Mouse (Mus musculus) cerebellum, adult 9-11 months (tissue): ENCODE measurements around the gene Csnk2a2.
A peak's percentile ranks its signal among the peaks of the same experiment; 100 is the strongest.

Experiments used
- DNase-seq: peaks from one replicate; pipeline ENCODE4 v3.0.0; 2022

The Csnk2a2 gene

DNA sequence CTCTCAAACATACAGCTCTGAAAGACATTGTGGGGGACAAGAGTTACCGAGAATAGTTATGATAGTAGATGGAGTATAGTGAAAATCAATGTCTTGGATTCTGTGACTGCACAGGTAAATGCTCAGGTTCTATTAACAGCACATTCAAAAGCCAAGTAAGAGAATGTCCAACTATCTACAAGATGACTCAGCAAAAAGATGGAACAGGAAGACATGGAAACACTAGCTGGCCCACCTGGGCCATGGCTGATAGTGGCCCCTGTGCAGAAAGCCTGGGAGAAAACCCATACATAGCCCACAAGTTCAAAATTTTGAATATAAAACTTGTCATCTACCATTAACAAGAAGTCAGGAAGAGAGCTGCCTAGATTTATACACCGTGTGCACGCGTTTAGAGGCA, 19.8 kb downstream of the Csnk2a2 start:
- DNase-seq = no peak

DNA sequence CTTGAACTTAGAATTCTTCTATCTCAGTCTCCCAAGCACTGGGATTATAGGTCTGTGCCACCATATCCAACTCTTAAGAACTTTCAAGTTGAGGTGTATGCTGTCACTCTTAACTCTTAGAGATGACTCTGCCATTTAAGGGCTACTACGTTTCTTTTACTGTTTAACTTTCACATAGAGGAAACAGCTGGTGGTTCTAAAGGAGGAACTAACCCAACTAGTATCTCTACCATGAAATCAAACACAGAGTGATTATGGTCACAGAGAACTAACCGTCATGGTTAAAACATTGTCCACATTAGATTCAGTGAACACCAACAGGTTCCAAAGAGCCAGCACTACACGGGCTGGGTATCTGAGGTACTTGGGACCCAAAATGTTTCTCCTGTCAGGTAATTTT, 20.8 kb downstream of the Csnk2a2 start:
- no peak for DNase-seq

DNA sequence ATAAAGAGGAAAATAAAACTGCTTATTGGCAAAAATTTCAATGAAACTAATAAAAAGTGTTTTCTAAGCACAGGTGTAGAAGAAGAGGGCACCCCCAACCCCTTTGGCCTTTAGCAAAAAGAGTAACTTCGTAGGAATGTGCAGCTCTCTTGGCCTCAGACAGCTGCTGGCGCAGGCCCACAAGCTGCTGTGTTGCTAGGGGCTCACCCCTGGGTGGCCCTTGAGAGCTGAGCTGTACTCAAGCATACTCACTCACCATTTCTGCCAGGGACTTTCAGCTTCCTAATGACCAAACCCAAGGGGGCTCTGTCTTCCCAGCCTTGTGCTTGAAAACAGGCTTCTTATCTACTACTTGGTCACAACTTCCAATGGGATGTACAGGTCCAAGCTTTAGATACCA, 23.3 kb downstream of the Csnk2a2 start:
- no peak for DNase-seq

DNA sequence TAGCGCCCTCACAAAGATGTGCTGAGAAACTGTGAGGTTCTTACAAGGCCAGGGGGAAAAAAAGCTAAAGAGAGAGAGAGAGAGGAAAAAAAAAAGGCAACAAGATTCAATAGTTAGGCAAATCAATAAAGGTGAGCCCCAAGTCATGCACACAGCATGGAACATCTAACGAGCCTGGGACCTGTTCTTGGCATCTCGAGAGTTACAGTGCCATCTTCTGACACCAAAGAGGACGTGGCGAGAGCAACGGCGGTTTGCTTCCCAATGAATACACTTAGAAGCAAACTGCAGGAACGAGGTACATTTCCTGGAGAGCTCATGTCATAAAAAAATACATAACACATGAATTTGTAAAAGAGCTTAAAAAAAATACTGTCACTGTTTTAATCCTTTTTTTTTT, 37.3 kb downstream of the Csnk2a2 start:
- no peak for DNase-seq

DNA sequence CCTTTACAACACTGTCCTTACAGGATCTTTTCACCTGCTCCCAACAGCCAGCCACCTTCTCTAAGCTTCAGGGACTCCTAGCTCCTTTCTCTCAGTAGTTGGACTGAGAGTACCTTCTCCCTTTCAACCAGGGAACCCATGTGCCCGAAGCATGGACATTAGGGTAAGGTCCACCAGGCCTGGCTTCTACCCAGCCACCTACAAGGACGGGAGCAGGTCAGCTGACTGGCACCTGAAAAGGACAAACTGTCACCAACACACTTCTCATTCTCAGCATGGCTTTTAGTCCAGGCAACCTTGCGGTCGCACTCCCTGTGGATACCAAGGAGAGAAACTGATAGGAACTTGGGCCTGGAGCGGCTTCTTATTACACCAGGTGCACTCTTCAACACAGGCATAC, 39.6 kb downstream of the Csnk2a2 start:
- no peak for DNase-seq

DNA sequence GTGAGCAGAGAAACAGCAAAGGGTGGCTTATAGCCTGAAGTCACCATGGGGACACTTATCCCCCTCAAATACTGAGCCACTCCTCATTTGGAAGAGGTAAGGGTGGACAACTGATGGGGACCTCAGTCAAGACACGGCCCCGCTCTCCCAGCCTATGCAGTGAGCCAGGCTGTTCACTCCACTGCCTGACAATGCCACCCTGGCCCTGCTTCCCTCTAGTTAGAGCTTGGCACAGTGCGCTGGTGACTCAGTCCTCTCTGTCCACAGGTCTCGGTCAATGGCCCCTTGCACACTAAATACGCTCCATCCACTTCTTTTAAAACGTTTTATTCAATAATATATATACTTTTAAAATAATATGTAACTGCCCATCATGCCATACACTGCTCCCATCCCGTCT, 42.2 kb downstream of the Csnk2a2 start:
- no peak for DNase-seq

DNA sequence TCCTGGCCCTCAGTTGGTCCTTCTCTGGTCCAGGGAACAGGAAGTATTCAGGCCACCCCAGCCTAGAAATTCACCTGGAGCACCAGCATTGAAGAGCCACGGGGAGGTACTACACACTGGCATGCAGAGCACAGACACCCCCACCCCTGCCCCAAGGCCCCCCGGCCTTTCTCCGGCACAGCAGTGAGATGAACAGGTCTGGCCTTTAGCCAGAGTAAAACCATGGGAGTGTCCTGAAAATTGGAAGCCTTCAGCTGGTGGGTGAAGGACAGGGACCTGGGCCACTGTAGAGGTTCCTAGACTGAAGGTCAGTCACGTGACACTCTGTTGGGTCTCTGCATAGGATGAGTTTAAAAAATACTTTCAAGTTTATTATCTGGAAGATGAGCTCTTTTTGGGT, 44.8 kb downstream of the Csnk2a2 start:
- no peak for DNase-seq

DNA sequence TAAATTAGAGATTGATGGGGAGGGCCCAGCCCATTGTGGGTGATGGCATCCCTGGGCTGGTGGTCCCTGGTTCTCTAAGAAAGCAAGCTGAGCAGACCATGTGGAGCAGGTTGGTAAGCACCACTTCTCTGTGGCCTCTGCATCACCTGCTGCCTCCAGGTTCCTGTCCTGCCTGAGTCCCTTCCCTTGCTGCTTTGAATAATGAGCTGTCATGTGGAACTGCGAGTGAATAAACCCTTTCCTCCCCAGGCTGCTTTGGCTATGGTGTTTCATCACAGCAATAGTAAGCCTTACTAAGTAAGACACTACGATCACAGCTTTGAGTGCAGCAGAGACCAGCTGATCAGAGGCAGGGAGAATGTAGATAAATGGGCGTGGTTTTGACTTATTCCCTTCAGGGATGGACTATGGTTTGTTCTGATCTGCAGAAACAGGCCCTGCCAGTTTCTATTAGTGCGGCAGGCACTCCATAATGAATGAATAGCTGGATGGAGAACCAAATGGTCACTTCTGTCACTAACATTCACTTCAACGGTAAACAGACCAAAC, 48.3 kb downstream of the Csnk2a2 start:
- DNase-seq = no peak

DNA sequence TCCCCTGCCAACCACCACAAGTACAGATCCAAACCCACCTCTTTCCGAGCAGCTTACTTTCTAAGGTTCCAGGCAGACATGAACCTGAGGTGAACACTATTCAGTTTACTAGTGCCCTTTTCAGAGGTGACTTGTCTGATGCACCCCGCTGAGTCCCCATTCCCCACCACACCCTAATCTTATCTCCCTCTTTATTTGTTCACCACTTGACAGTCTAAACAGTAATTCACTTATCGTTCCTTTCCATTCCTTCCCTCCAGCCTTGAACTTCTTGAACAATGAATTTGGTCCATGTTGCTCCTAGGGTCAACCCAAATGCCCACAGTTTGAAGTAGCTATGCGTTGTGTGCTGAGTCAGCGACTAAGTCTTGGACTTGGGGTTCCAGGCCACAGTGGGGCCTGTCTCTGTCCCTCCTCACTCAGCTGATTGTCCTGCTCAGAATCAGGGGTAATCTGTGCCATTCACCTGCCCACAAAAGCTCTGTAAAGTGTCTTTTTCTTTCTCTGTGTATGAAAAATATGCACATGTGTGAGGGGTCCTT, 49.6 kb downstream of the Csnk2a2 start:
- no peak for DNase-seq

DNA sequence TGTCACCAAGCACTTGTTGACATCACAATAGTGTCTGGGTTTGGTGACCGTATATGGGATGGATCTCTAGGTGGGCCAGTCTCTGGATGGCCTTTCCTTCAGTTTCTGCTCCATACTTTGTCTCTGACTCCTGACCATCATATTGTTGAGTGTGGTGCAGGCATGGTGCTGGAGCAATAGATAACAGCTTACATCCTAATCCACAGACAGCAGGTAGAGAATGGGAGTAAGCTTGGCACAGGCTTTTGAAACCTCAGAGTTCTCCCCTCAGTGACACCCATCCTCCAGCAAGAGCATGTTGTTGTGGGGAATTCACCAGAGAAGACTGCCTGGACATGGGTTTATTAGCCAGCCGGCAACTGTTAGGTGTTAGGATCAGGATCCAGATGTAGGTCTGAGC, 50.4 kb downstream of the Csnk2a2 start:
- DNase-seq = no peak

DNA sequence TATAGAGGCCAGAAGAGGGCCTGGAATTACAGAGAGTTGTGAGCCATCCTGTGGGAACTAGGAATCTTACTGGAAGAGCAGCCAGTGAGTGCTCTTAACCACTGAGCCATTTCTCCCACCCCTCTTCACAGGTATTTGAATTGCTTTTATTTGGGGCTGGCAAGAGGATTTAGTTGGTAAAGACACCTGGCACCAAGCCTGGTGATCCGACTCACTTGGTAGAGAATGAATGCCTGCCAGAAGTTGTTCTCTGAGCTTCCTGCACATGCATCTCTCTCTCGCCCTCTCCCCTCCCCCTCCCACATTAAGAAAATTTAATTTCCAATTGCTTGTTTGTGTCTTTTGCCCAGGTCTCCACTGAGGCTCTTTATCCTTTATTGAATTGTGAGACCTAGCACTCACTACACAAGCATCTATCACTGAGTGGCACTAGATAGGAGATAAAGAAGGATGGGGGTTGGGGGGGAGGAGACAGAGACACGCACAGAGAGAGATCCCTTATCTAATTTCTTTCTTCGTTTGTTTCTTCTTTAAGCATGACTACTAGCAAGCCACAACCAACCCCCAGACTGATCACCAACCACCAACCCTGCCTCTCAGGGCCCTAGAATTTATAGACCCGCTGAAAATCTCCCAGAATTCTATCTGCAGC, 52.4 kb downstream of the Csnk2a2 start:
- DNase-seq = no peak

DNA sequence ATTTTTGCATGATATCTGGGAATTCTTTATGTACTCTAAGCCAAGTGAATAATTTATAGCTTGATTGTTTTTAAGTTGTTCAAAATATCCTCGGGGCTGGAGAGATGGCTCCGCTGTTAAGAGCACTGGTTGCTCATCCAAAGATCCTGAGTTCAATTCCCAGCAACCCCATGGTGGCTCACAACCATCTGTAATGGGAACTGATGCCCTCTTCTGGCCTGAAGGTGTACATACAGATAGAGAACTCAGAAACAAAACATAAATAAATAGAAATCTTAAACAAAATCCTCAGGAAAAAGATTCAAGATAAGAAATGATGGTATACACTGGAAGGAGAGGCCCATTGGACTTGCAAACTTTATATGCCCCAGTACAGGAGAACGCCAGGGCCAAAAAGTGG, 53.9 kb downstream of the Csnk2a2 start:
- no peak for DNase-seq

DNA sequence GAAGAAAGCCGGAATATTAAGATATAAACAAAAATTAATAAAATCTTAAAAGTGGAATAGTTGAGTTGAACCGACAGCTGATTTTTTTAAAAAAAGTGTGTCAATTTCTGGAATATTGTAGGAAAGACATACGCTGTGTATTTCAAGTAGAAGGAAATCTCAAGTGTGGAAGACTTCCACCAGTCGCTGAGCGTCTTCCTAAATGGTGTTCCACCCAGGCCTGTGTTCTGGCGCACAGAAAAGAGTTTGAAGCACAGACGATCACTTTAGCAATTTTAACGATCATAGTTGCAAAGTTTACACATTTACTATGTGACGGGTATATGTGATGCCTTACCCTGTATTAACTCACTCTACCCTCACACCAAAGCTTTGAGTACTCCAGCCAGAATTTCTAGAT, 54.4 kb downstream of the Csnk2a2 start:
- DNase-seq = peak; percentile 37

DNA sequence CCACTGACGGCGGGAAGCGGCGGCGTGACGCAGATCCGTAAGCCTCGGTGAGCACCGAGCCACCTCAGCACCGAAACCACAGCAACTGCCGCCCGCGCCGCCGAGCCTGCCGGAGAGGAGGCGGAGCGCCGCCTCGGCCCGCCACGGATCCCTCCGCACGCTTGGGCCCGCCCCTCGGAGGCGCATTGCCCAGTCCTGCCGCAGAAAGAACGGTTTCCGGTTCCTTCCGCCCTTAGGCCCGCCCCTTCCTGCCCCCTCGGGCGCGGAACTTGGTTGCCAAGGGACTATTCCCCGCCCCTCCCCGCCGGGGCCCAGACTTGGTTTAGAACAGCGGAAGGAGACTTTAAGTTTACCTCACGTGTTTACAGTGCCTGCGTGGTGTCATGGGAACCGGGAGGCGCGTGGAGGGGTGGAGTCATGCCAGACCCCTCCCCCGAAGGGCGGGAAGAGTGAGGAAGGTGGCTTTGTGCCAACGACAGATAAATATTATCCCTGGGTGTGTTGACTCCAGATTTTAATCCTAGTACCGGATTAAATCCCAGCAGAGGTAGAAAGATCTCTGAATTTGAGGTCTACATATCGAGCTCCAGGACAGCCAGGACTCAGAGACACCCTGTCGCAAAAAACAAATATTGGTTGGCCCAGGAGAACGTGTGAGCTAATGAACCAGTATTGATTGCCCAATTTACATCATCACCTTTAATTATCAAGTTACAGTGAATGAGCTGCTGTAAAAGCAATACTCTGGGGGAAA, 55.0 kb downstream of the Csnk2a2 start, which contains the start of gene Cfap20:
Gene Cfap20, minus strand, starts transcription at position 184 of the 754 bp plus-strand sequence.
- DNase-seq = peak; percentile 99

DNA sequence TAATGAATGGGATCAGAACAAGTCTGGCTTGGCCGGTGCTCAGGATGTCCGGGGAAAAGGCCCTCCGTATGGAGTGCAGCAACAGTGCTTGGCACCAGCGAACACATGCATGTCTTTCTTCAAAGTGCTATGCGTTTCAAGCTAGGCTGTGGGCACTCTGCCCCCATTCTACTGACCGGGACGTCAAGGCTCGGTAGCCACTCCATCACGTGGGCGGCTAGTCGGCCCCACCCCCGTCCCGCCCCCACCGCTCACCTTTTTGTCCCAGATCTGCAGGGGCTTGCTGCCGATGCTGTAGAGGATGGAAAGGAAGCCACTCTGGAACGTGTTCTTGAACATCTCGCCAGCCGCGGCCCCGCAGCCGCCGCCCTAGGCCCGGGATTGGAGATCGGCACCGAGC, 55.6 kb downstream of the Csnk2a2 start:
- no peak for DNase-seq

DNA sequence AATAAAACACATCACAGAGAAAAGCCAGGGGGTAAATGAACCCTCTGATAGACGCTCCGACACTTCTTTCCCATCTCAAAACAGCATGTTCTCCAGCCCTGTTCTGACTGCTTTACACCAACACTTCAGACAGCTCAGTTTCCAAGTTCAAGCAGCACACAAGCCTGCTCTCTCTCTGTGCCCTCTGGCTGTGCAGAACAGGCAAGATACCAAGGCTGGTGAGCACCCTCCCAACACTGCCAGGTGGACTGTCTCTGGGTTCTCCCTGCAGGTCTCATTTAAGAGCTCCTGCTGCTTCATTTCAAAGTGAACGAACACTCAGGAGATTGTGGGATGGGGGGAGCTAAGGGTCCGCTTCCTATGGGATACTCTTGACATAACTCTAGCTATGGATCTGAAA, 56.7 kb downstream of the Csnk2a2 start:
- peak; percentile 35 for DNase-seq

DNA sequence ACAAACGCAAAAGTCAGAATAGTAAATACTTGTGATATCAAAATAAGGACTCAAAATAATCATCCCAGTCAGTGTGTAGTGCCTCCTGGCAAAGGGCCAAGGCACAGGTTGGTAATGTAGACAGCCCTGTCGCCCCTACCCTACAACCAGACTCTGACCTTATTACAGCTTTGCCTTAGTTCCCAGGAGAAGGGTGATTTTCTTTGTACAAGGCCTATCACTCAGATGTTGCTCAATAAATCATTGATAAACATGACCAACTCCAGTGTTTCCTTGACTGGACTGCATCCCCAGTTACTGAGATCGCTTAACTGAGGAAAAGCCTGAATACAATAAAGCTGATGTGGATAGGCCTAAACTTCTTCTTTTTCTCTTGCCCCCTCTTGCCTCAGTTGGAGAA, 57.4 kb downstream of the Csnk2a2 start:
- peak; percentile 27 for DNase-seq

DNA sequence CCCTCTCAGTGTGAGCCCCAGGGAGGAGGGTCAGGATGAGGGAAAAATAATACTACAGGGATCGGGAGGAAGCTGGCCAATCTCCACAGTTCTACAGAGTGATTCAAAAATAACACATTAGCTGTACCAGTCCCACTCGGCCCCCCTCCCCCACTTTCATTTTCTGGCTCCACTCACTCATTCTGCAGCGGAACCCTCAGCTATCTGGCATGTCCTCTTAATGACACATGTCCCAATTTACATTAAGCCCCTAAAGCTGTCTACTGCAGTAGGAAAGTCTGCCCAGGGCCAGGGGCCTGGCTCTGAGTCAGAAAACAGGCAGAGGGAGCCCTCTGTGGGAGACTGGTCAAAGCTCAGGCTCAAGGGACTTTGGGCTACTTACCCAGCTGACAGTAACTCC, 59.9 kb downstream of the Csnk2a2 start:
- DNase-seq = peak; percentile 32

DNA sequence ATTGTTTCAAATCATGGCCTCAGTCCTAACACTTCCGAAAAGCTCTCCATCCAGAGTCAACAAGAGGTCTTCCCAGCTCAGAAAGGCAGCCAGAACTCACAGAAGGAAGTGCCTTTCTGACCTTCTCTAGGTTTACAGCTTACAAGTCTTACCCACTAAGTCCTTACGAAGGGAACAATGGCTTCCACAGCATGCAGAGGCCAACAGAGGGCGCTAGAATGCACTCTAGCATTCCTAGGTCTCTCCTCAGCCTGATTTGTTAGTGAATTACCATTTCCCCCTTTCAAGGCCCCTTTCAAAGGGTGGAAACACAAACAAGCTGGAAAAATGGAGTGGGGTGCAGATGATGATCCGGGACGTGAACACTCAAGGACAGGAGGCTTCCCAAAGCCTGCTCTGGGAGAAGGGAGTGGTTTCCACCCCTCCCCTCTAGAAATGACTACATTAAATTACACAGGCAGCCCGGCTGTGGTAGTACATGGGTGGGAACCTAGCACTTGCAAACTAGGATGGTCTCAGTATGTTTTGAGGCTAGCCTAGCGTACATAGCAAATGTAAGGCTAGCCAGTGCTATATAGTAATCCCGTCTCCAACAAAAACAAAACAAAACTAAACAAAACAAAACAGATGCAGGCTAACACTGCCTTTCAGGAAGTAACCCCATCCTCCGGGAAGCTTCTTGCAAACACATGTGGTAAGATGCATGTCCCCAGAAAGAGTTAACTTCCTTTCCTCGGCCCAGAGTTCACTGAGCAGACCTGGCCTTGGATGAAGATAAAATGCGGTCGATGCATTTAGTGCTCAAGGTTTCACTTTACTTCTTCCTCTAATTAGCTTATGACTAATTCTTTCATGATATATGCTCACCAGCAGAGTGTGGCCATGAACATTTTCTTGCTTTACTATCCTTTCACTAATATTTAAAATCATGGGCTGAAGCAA, 62.0 kb downstream of the Csnk2a2 start:
- peak; percentile 31 for DNase-seq

DNA sequence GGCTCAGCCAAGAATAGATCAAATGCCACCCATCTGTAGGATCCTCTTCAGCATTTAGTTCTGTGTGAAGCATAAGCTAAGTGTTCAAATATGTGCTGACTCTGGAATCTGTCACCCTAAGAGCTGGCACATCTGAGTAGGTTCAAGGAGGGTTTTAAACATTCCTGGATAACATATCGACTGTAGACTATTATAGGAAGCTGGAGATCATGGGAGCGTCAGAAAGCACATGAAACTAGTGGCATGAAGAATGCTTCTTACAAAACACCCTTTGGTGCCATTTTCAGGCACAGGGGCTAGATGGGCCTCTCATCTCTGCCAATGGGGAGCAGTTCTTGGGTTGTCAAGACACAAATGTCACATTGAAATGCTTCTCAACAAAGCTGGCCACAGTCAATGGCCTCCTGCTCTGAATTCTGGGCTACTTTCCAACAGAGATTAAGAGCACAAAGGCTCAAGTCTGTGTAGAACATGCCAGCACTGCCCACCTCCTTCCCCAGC, 63.0 kb downstream of the Csnk2a2 start:
- peak; percentile 40 for DNase-seq

DNA sequence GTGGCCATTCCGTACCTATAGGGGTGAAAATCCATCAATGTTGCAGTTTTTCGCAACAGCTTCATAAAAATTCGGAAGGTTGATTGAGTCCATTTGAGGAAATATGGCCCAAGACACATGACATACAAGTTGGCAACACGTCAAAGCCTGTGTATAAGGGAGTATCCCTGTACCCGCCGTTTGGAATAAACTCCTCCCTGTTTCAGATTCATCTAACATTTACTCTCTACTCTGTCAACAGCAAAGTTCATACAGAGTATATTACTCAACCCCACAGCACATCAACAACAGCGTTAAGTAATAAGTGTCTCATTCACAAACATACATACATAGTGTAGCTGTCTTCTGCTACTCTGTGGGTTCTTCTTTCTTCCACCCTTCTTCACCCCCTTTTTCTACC, 65.2 kb downstream of the Csnk2a2 start:
- DNase-seq = no peak

DNA sequence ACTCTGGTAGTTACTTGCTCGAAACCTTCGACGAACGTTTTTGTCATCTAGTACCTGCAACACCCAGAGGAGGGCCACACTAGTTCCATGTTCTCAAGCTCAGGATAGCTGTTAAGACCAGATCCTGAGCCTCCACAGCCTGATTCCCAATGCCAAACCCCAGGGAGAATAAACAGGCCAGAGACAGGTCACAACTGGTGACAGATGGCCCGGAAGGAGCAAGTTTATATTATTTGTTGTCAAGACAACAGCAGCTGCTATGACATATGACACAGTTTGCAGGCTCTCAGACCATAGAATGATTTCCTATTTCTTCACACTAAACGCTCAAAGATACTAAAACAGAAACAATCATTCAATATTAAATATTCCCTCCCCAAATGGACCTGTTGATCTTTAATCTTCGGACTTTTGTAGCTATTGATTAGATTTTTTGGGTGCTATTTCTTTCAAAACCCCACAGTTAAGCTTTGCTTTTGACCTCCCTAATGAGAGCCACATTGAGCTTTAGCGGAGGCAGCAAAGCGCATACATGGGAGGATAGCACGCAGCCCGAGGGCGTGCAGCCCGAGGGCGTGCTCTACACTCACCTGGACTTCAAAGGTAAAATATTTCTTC, 67.5 kb downstream of the Csnk2a2 start:
- no peak for DNase-seq
